Mouse (Mus musculus) liver, adult 10 weeks (tissue): Measurements from ENCODE around the gene A1bg. TPM values are rescaled to one million over a fixed set of nuclear protein-coding genes. Genes with fewer than 3 reads are reported as not detected.

Experiments used
- polyA plus RNA-seq: library from polyadenylated mRNA; stranded (reverse); fragments of 350-450 nt; fragmentation: Illumina TruSeq; extraction: RNeasy Lipid Tissue Mini Kit (QIAGEN cat#74804); gene quantifications from one replicate; pipeline ENCODE4 v1.2.3, GENCODE M21; 2014; ENCODE audit warnings: low read depth, low replicate concordance

The A1bg gene
- 19.3 TPM for polyA plus RNA-seq

GRCm38 (mm10) chr15:60922912-60923311 is at the start of gene A1bg:
Gene A1bg, minus strand, starts transcription at chr15:60923012.

GRCm38 (mm10) chr15:60853231-60853999 is 69.4 kb downstream of the A1bg start, which contains the start of gene Fam84b:
Gene Fam84b, minus strand, starts transcription at chr15:60853778.

Other genes starting within 250 kb of the A1bg start
- 24.1 TPM for gene Fam84b, start 69.2 kb downstream of the A1bg start, polyA plus RNA-seq